Mouse (Mus musculus): Measurements from ENCODE around the gene Mcl1.
A peak's percentile ranks its signal among the peaks of the same experiment; 100 is the strongest.
"Not testable (repeated sequence)": the region's sequence is repeated elsewhere in the genome, so short reads cannot be mapped to it uniquely, and the experiment has no call there.

The Mcl1 gene

GRCm38 (mm10) chr3:95658236-95658867 lies at the start of gene Mcl1:
Gene Mcl1, plus strand, starts transcription at chr3:95658788.
- DNase-seq (ENCODE audit: low read depth, low spot score): peak; percentile 95

- no peak for DNase-seq (ENCODE audit: low read depth, low spot score)
Measured at GRCm38 (mm10) chr3:95609195-95609594, 49.4 kb upstream of the Mcl1 start.

GRCm38 (mm10) chr3:95613996-95614395 lies 44.6 kb upstream of the Mcl1 start:
- DNase-seq (ENCODE audit: low read depth, low spot score): no peak

GRCm38 (mm10) chr3:95618511-95618910 lies 40.1 kb upstream of the Mcl1 start:
- DNase-seq (ENCODE audit: low read depth, low spot score): no peak

- no peak for DNase-seq (ENCODE audit: low read depth, low spot score)
Measured at GRCm38 (mm10) chr3:95621241-95621640, 37.3 kb upstream of the Mcl1 start.

GRCm38 (mm10) chr3:95622421-95622820 lies 36.2 kb upstream of the Mcl1 start:
- not testable (repeated sequence) for DNase-seq (ENCODE audit: low read depth, low spot score)

GRCm38 (mm10) chr3:95623551-95623950 lies 35.0 kb upstream of the Mcl1 start:
- no peak for DNase-seq (ENCODE audit: low read depth, low spot score)

GRCm38 (mm10) chr3:95623991-95624515 lies 34.5 kb upstream of the Mcl1 start:
- DNase-seq (ENCODE audit: low read depth, low spot score): not testable (repeated sequence)

- DNase-seq (ENCODE audit: low read depth, low spot score): peak; percentile 99
Measured at GRCm38 (mm10) chr3:95624628-95625503, 33.7 kb upstream of the Mcl1 start, which contains the start of gene Ensa. Gene Ensa, plus strand, starts transcription at chr3:95624993.

GRCm38 (mm10) chr3:95627763-95628162 lies 30.8 kb upstream of the Mcl1 start:
- no peak for DNase-seq (ENCODE audit: low read depth, low spot score)

GRCm38 (mm10) chr3:95629755-95630154 lies 28.8 kb upstream of the Mcl1 start:
- no peak for DNase-seq (ENCODE audit: low read depth, low spot score)

- DNase-seq (ENCODE audit: low read depth, low spot score): no peak
Measured at GRCm38 (mm10) chr3:95630856-95631255, 27.7 kb upstream of the Mcl1 start.

- DNase-seq (ENCODE audit: low read depth, low spot score): no peak
Measured at GRCm38 (mm10) chr3:95631304-95631703, 27.3 kb upstream of the Mcl1 start.

- peak; percentile 45 for DNase-seq (ENCODE audit: low read depth, low spot score)
Measured at GRCm38 (mm10) chr3:95632648-95633588, 25.7 kb upstream of the Mcl1 start.

GRCm38 (mm10) chr3:95635636-95636035 lies 23.0 kb upstream of the Mcl1 start:
- no peak for DNase-seq (ENCODE audit: low read depth, low spot score)

GRCm38 (mm10) chr3:95636072-95636471 lies 22.5 kb upstream of the Mcl1 start:
- DNase-seq (ENCODE audit: low read depth, low spot score): no peak

- DNase-seq (ENCODE audit: low read depth, low spot score): no peak
Measured at GRCm38 (mm10) chr3:95639694-95640093, 18.9 kb upstream of the Mcl1 start.

- no peak for DNase-seq (ENCODE audit: low read depth, low spot score)
Measured at GRCm38 (mm10) chr3:95643097-95643496, 15.5 kb upstream of the Mcl1 start.

- DNase-seq (ENCODE audit: low read depth, low spot score): no peak
Measured at GRCm38 (mm10) chr3:95645313-95646235, 13.0 kb upstream of the Mcl1 start.

- no peak for DNase-seq (ENCODE audit: low read depth, low spot score)
Measured at GRCm38 (mm10) chr3:95648016-95648415, 10.6 kb upstream of the Mcl1 start.

Data from mesoderm, embryonic 11.5 days (tissue).